Mouse (Mus musculus): ENCODE results near the gene Cdipt. TPM values are rescaled to one million over a fixed set of nuclear protein-coding genes. Genes with fewer than 3 reads are reported as not detected.

The Cdipt gene
- polyA plus RNA-seq, 1 experiment from 2014 or later = 50.7 TPM

DNA sequence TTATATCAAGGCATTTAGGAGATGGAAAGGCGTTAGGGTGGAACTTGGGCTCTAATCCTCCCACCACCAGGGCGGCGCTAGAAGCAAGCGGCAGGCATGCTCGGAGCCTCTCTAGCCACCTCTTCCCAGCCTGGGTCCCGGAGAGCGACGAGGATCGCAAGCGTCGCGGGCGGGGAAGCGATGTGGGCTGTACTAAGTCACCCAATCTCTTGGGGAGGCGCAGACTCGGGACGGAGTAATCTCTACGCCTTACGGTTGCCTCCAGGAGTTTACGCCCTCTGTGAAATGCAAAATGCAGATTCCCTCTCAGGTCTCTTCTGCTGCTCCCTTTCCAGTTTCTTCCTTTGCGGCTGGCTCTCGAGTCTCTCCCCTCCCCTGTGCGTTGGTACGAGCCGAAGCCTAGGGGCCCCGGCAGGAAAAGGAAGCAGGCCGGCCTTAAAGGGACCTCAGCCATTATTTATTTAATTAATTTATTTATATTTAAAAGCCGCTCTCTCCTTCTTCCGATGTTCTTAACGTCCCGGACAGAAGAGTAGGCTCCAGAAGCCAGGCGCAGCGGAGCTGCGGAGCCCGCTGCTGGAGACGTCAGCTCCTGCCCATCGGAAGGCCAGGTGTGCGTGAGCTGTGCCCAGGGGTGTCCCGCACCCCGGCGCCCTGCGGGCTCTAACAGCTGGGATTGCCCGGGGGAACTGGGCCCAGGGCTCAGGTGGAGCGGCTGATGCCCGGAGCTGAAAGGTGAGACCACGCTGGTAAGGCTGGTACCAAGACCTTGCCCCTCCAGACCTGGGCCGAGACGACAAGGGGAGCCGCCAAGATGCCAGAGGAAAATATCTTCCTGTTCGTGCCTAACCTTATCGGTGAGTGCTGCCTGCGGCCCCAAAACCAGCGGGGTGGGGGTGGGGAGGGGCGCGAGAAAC, 494 bp downstream of the Cdipt start, which contains the start of gene Cdiptos:
Gene Cdiptos (minus strand): TSS at position 149 of the 917 bp plus-strand sequence.
- Histone ChIP-seq H3K4me3 (replicated peaks) (peak within 1 kb of the TSS; percentile 87), H3K9me3 (replicated peaks) (no peaks in the 10 kb centered on the region), H3K4me2 (peak within 1 kb of the TSS; percentile 81), H3K4me1 (replicated peaks) (peaks cover 40% of the 10 kb centered on the region), H3K36me3 (peaks cover 34% of the 10 kb centered on the region), H3K9ac (peak within 1 kb of the TSS; percentile 94), H3K27ac (peak within 1 kb of the TSS; percentile 91), H3K27me3 (no peaks in the 10 kb centered on the region)
- ATAC-seq (ENCODE audit: low read depth) = peak; percentile 92
- WGBS (ENCODE audit: insufficient replicate concordance) = under 1% methylated on average over 55 of the region's 55 CpGs
- peak; percentile 91 for DNase-seq

DNA sequence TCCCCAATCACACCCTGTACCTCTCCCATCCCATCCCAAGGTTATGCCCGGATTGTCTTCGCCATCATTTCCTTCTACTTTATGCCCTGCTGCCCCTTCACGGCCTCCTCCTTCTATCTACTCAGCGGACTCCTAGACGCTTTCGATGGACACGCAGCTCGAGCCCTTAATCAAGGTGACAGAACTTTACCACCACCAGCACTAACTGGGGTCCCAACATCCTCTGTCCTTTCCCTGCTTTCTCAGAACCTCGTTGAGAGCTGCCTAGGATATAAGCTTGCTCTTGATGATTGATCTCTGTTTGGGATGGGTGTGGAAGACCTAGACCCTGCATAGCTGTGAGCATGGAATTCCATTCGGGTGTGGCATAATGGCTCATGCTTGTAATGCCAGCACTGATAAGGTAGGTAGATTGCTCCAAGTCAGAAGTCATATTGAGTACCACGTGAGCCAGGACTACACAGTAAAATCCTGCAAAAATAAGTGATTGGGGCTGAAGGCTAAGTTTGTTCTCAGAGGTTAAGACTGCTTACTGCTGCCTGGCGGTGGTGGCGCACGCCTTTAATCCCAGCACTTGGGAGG, 1.3 kb downstream of the Cdipt start:
- ATAC-seq (ENCODE audit: low read depth) (no peak), DNase-seq (peak; percentile 24)
- Histone ChIP-seq H3K36me3 (peaks cover 38% of the 10 kb centered on the region), H3K9ac (peak overlapping the region; percentile 94), H3K4me2 (peak overlapping the region; percentile 81), H3K27ac (peak overlapping the region; percentile 91), H3K27me3 (no peaks in the 10 kb centered on the region), H3K4me1 (replicated peaks) (peaks cover 48% of the 10 kb centered on the region), H3K9me3 (replicated peaks) (no peaks in the 10 kb centered on the region), H3K4me3 (replicated peaks) (peak overlapping the region; percentile 87)
- WGBS (ENCODE audit: insufficient replicate concordance) = 22% methylated on average over 14 of the region's 14 CpGs

DNA sequence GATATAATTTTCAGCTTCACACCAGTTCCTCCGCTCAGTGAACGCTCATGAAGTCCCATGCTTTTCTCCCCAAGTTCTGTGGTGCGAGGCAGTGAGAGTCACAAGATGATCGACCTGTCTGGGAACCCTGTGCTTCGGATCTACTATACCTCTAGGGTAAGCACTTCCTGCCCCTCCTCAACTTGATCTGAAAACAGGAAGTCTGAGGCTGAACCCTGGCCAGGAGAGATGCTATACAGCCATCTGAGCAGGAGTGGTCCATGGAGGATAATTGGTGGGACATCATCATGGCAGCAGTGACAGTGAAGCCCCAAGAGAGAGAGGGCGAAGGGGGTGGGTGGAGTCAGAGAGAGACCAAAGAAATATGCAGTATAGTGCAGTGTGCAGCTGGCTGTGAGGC, 3.1 kb downstream of the Cdipt start:
- peaks cover 52% of the 10 kb centered on the region for H3K4me1 ChIP-seq (replicated peaks)
- no peak for ATAC-seq (ENCODE audit: low read depth)
- no peak overlapping the region for H3K4me3 ChIP-seq (replicated peaks)
- no peak overlapping the region for H3K4me2 ChIP-seq
- no peak overlapping the region for H3K27ac ChIP-seq
- no peak overlapping the region for H3K9ac ChIP-seq
- no peaks in the 10 kb centered on the region for H3K9me3 ChIP-seq (replicated peaks)
- WGBS (ENCODE audit: insufficient replicate concordance) = 76% methylated on average over 6 of the region's 6 CpGs
- DNase-seq = no peak
- H3K36me3 ChIP-seq = peaks cover 38% of the 10 kb centered on the region
- no peaks in the 10 kb centered on the region for H3K27me3 ChIP-seq

DNA sequence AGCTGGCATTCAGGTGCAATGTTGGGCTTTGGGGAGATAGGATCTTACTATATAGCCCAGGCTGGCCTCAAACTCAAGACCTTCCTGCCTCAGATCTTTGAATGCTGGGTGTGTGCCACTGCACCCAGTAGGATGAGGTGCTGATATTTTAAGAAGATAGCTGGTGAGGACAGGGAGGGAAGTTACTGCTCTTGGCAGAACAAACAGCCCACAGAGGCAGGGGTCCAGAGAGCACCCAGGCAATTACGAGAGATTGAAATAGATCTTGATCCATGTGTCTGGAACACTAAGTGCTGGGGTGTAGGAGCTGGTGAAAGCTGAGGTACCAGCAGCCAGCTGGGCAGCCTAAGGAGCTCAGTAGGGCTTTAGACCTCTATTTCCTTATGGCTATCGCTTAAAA, 5.9 kb downstream of the Cdipt start:
- H3K9ac ChIP-seq = no peak overlapping the region
- H3K4me1 ChIP-seq (replicated peaks) = peaks cover 44% of the 10 kb centered on the region
- H3K4me3 ChIP-seq (replicated peaks) = no peak overlapping the region
- H3K27ac ChIP-seq = no peak overlapping the region
- no peaks in the 10 kb centered on the region for H3K9me3 ChIP-seq (replicated peaks)
- H3K4me2 ChIP-seq = no peak overlapping the region
- H3K27me3 ChIP-seq = no peaks in the 10 kb centered on the region
- no peak for ATAC-seq (ENCODE audit: low read depth)
- no peak for DNase-seq
- WGBS (ENCODE audit: insufficient replicate concordance) = 77% methylated on average over 2 of the region's 2 CpGs
- H3K36me3 ChIP-seq = peaks cover 38% of the 10 kb centered on the region

- no peak overlapping the region for H3K4me2 ChIP-seq
- H3K9me3 ChIP-seq (replicated peaks) = no peaks in the 10 kb centered on the region
- H3K27ac ChIP-seq = no peak overlapping the region
- DNase-seq (no peak), ATAC-seq (ENCODE audit: low read depth) (no peak)
- 47% methylated on average over 4 of the region's 4 CpGs for WGBS (ENCODE audit: insufficient replicate concordance)
- H3K4me3 ChIP-seq (replicated peaks) = no peak overlapping the region
- no peak overlapping the region for H3K9ac ChIP-seq
- H3K27me3 ChIP-seq = no peaks in the 10 kb centered on the region
- peaks cover 38% of the 10 kb centered on the region for H3K36me3 ChIP-seq
- peaks cover 41% of the 10 kb centered on the region for H3K4me1 ChIP-seq (replicated peaks)
Measured at GRCm38 (mm10) chr7:126982054-126982453, 6.3 kb downstream of the Cdipt start.

DNA sequence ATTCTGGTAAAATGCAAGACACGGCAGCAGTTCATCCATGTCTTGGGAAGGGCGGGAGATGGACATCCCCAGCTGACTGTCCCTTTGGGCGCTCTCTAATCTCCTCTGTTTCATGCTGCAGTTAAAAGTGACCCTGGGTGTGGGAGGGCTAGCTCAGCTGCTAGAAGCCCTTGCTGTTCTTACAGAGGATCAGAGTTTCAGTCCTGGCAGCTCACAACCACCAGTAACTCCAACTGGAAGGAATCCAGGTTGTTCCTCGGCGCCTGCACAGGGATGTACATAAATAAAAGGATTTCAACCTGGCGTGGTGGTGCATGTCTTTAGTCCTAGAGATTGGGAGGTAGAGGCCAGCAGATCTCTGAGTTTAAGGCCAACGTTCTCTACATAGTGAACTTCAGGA, 7.4 kb downstream of the Cdipt start:
- no peak overlapping the region for H3K4me2 ChIP-seq
- H3K9me3 ChIP-seq (replicated peaks) = no peaks in the 10 kb centered on the region
- no peak overlapping the region for H3K4me3 ChIP-seq (replicated peaks)
- H3K36me3 ChIP-seq = peaks cover 33% of the 10 kb centered on the region
- H3K27me3 ChIP-seq = no peaks in the 10 kb centered on the region
- H3K4me1 ChIP-seq (replicated peaks) = peaks cover 31% of the 10 kb centered on the region
- no peak overlapping the region for H3K9ac ChIP-seq
- no peak overlapping the region for H3K27ac ChIP-seq
- ATAC-seq (ENCODE audit: low read depth) (no peak), DNase-seq (no peak)
- WGBS (ENCODE audit: insufficient replicate concordance) = 71% methylated on average over 7 of the region's 7 CpGs

- WGBS (ENCODE audit: insufficient replicate concordance) = 56% methylated on average over 10 of the region's 10 CpGs
- H3K27ac ChIP-seq = no peak overlapping the region
- no peak for DNase-seq
Measured at GRCm38 (mm10) chr7:126984667-126985444, 9.1 kb downstream of the Cdipt start.

GRCm38 (mm10) chr7:126986319-126986718, 10.6 kb downstream of the Cdipt start:
- Histone ChIP-seq H3K4me2 (no peak overlapping the region), H3K4me1 (replicated peaks) (peaks cover 11% of the 10 kb centered on the region), H3K9ac (no peak overlapping the region), H3K27ac (no peak overlapping the region), H3K4me3 (replicated peaks) (no peak overlapping the region), H3K36me3 (0 out of 2 replicates have a peak, but pooled peaks cover 3% of the 10 kb centered on the region), H3K27me3 (no peaks in the 10 kb centered on the region), H3K9me3 (replicated peaks) (no peaks in the 10 kb centered on the region)
- no peak for ATAC-seq (ENCODE audit: low read depth)
- 45% methylated on average over 9 of the region's 9 CpGs for WGBS (ENCODE audit: insufficient replicate concordance)
- DNase-seq = no peak

More at GRCm38 (mm10) chr7:126984667-126985444, 9.1 kb downstream of the Cdipt start:
- Histone ChIP-seq H3K9ac (no peak overlapping the region), H3K27me3 (no peaks in the 10 kb centered on the region), H3K4me2 (no peak overlapping the region), H3K4me3 (replicated peaks) (no peak overlapping the region), H3K9me3 (replicated peaks) (no peaks in the 10 kb centered on the region), H3K36me3 (peaks cover 16% of the 10 kb centered on the region), H3K4me1 (replicated peaks) (peaks cover 17% of the 10 kb centered on the region)
- ATAC-seq (ENCODE audit: low read depth) = no peak

DNA sequence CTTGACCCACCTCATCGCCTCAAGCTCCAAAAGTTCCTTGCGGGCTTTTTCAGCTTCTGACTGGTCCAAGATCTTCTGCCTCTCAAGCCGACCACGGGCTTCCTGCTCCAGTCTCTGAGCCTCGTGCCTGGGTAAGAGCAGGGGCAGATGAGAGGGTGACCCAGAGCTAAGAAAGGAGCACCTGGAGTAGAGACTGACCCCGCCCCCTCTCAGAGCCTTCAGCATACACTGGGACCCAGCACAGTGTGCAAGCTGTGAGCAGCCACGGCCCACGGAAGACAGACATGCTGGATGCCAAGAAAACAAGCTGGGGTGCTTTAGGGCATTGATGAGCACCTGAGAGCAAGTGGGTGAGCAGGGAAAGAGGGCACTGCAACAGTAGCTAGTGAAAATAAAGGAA, 13.1 kb downstream of the Cdipt start:
- H3K27me3 ChIP-seq = no peaks in the 10 kb centered on the region
- no peak overlapping the region for H3K27ac ChIP-seq
- ATAC-seq (ENCODE audit: low read depth) (no peak), DNase-seq (no peak)
- WGBS (ENCODE audit: insufficient replicate concordance) = 57% methylated on average over 8 of the region's 8 CpGs
- no peak overlapping the region for H3K9ac ChIP-seq
- H3K4me3 ChIP-seq (replicated peaks) = no peak overlapping the region
- no peak overlapping the region for H3K4me2 ChIP-seq
- no peaks in the 10 kb centered on the region for H3K4me1 ChIP-seq (replicated peaks)
- H3K9me3 ChIP-seq (replicated peaks) = no peaks in the 10 kb centered on the region
- no peaks in the 10 kb centered on the region for H3K36me3 ChIP-seq

- no peak overlapping the region for H3K4me2 ChIP-seq
- H3K27me3 ChIP-seq = no peaks in the 10 kb centered on the region
- ATAC-seq (ENCODE audit: low read depth) (no peak), DNase-seq (no peak)
- H3K4me3 ChIP-seq (replicated peaks) = no peak overlapping the region
- no peak overlapping the region for H3K9ac ChIP-seq
- 64% methylated on average over 4 of the region's 4 CpGs for WGBS (ENCODE audit: insufficient replicate concordance)
- H3K9me3 ChIP-seq (replicated peaks) = no peaks in the 10 kb centered on the region
- peaks cover 9% of the 10 kb centered on the region; the same call in 1 of the 2 replicates for H3K36me3 ChIP-seq
- H3K27ac ChIP-seq = no peak overlapping the region
- no peaks in the 10 kb centered on the region for H3K4me1 ChIP-seq (replicated peaks)
Measured at GRCm38 (mm10) chr7:126996449-126996848, 20.7 kb downstream of the Cdipt start.

DNA sequence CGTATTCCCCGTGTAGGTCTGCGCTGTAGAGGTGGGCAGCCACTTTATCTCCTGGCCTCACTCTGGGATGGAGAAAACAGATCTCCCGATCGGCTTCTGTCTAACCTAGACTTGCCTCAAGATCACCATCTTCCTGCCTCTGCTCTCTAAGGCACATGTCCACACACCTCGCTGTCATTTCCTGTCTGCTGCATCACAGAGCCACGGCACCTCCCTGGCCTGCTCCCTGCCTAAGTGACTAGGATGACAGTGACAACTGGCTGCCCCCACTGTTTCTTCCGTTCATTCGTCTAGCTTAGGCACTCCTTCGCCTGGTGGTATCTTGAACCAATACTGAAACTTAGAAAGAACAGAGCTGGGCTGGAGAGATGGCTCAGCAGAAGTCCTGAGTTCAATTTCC, 23.9 kb downstream of the Cdipt start:
- H3K4me1 ChIP-seq (replicated peaks) = no peaks in the 10 kb centered on the region
- H3K36me3 ChIP-seq = peaks cover 9% of the 10 kb centered on the region; the same call in 1 of the 2 replicates
- no peak overlapping the region for H3K27ac ChIP-seq
- H3K27me3 ChIP-seq = no peaks in the 10 kb centered on the region
- ATAC-seq (ENCODE audit: low read depth) (no peak), DNase-seq (no peak)
- H3K9me3 ChIP-seq (replicated peaks) = no peaks in the 10 kb centered on the region
- 46% methylated on average over 10 of the region's 10 CpGs for WGBS (ENCODE audit: insufficient replicate concordance)
- H3K9ac ChIP-seq = no peak overlapping the region
- no peak overlapping the region for H3K4me3 ChIP-seq (replicated peaks)
- no peak overlapping the region for H3K4me2 ChIP-seq

Measured in liver, embryonic 13.5 days (tissue).